Mouse (Mus musculus) gonadal fat pad, adult 2 months (tissue): ENCODE data around the gene Rasa2. TPM values are rescaled to one million over a fixed set of nuclear protein-coding genes. Genes with fewer than 3 reads are reported as not detected.
A peak's percentile ranks its signal among the peaks of the same experiment; 100 is the strongest.
"Not testable (repeated sequence)": the region's sequence is repeated elsewhere in the genome, so short reads cannot be mapped to it uniquely, and the experiment has no call there.

Experiments
- DNase-seq: peaks from one replicate; pipeline ENCODE4 v3.0.0-alpha.2; 2012; ENCODE audit warnings: low read depth
- polyA plus RNA-seq: library from polyadenylated mRNA; depleted of rRNA; stranded (reverse); fragments of >200 nt; gene quantifications from 2 replicates; pipeline ENCODE4 v1.2.3, GENCODE M21; 2012; rRNA removed

Rasa2 gene
- polyA plus RNA-seq, 1 experiment: 3.1 TPM

GRCm38 (mm10) chr9:96529961-96530673 is 101.3 kb downstream of the Rasa2 start:
- DNase-seq: no peak

- DNase-seq: no peak
Measured at GRCm38 (mm10) chr9:96526011-96526410, 105.4 kb downstream of the Rasa2 start.

GRCm38 (mm10) chr9:96524972-96525506 is 106.4 kb downstream of the Rasa2 start, which contains the start of gene Gm28729:
Gm28729 (minus strand) TSS chr9:96525264.
- no peak for DNase-seq

- no peak for DNase-seq
Measured at GRCm38 (mm10) chr9:96523148-96523547, 108.3 kb downstream of the Rasa2 start.

- not testable (repeated sequence) for DNase-seq
Measured at GRCm38 (mm10) chr9:96521574-96521973, 109.8 kb downstream of the Rasa2 start.

- no peak for DNase-seq
Measured at GRCm38 (mm10) chr9:96517429-96517828, 114.0 kb downstream of the Rasa2 start.

GRCm38 (mm10) chr9:96516806-96517205 is 114.6 kb downstream of the Rasa2 start:
- DNase-seq: no peak

GRCm38 (mm10) chr9:96515737-96516136 is 115.7 kb downstream of the Rasa2 start:
- no peak for DNase-seq

GRCm38 (mm10) chr9:96514278-96514677 is 117.1 kb downstream of the Rasa2 start:
- DNase-seq: no peak

- peak; percentile 44 for DNase-seq
Measured at GRCm38 (mm10) chr9:96506011-96506498, 125.4 kb downstream of the Rasa2 start.

GRCm38 (mm10) chr9:96505156-96505555 is 126.3 kb downstream of the Rasa2 start:
- no peak for DNase-seq

GRCm38 (mm10) chr9:96504116-96504895 is 127.1 kb downstream of the Rasa2 start:
- DNase-seq: no peak

- DNase-seq: no peak
Measured at GRCm38 (mm10) chr9:96502856-96503610, 128.4 kb downstream of the Rasa2 start.

- DNase-seq: no peak
Measured at GRCm38 (mm10) chr9:96501217-96501616, 130.2 kb downstream of the Rasa2 start.

GRCm38 (mm10) chr9:96493212-96493611 is 138.2 kb downstream of the Rasa2 start:
- no peak for DNase-seq

GRCm38 (mm10) chr9:96491810-96492209 is 139.6 kb downstream of the Rasa2 start:
- DNase-seq: no peak

Other genes with a start within 250 kb of the Rasa2 start
- 130 and 161 TPM in 2 replicates for gene Rnf7, start 152.9 kb downstream of the Rasa2 start, polyA plus RNA-seq
- gene Gm28729, start 106.4 kb downstream of the Rasa2 start, polyA plus RNA-seq: 1.5 TPM in 2 replicates
- 11.9 and 12.9 TPM in 2 replicates for gene Zbtb38, start 121.2 kb upstream of the Rasa2 start, polyA plus RNA-seq